Mouse (Mus musculus) C2C12 (cell line): ENCODE data around the gene Mia2.

Source experiments
- CEBPB ChIP-seq: IDR thresholded peaks from one replicate; pipeline ENCODE4 v1.6.1; 2011; ENCODE audit warnings: low read depth, mild to moderate bottlenecking, control low read depth, moderate library complexity
- CTCF ChIP-seq: IDR thresholded peaks from one replicate; pipeline ENCODE4 v1.5.1; 2011; ENCODE audit not compliant: control insufficient read depth, insufficient read depth, insufficient read length
- FOSL1 ChIP-seq: IDR thresholded peaks from one replicate; pipeline ENCODE4 v1.8.0; 2011; ENCODE audit warnings: mild to moderate bottlenecking, low read length; ENCODE audit not compliant: poor library complexity, insufficient read depth, severe bottlenecking
- MAX ChIP-seq: IDR thresholded peaks from one replicate; pipeline ENCODE4 v1.6.1; 2011; ENCODE audit warnings: mild to moderate bottlenecking, control low read depth
- MYOD1 ChIP-seq: IDR thresholded peaks from one replicate; pipeline ENCODE4 v1.6.1; 2011; ENCODE audit warnings: low read depth; ENCODE audit not compliant: control insufficient read depth, insufficient read length
- MYOG ChIP-seq: IDR thresholded peaks from one replicate; pipeline ENCODE4 v1.6.1; 2011; ENCODE audit not compliant: control insufficient read depth, insufficient read length; ENCODE audit errors: extremely low read depth
- USF1 ChIP-seq: IDR thresholded peaks from one replicate; pipeline ENCODE4 v1.6.1; 2011; ENCODE audit warnings: low read depth, mild to moderate bottlenecking, control low read depth, moderate library complexity

GRCm38 (mm10) chr12:59131578-59131946 lies 36.0 kb downstream of the Mia2 start:
- no peak for TF ChIP-seq CTCF
- TF ChIP-seq CEBPB, result peak; percentile 8
- no peak for TF ChIP-seq USF1
- TF ChIP-seq MYOG, result no peak
- no peak for TF ChIP-seq MAX
- no peak for TF ChIP-seq FOSL1
- TF ChIP-seq MYOD1, result no peak
